Mouse (Mus musculus) liver, adult 2 months (tissue): ENCODE measurements around the gene Hoxa7. TPM values are rescaled to one million over a fixed set of nuclear protein-coding genes. Genes with fewer than 3 reads are reported as not detected.

Source experiments
- DNase-seq: peaks from one replicate; pipeline ENCODE4 v3.0.0-alpha.2; 2011; ENCODE audit warnings: low read depth, low spot score; ENCODE audit errors: extremely low read depth
- H3K27ac ChIP-seq: fragments of 200-500 bp; replicated peaks from 2 replicates; pipeline ENCODE4 v1.5.1; 2012; ENCODE audit warnings: low read depth, mild to moderate bottlenecking, control low read depth, inconsistent platforms, low read length; ENCODE audit not compliant: insufficient read depth
- H3K27me3 ChIP-seq: fragments of 200-500 bp; 2 replicates; pipeline ENCODE4 v1.6.1; 2012; ENCODE audit warnings: mild to moderate bottlenecking, moderate library complexity, low read length, inconsistent platforms; ENCODE audit not compliant: control insufficient read depth, insufficient read depth
- H3K36me3 ChIP-seq: fragments of 200-500 bp; 2 replicates; pipeline ENCODE4 v1.6.1; 2012; ENCODE audit warnings: low read length, inconsistent platforms; ENCODE audit not compliant: control insufficient read depth, insufficient read depth
- H3K4me1 ChIP-seq: fragments of 200-500 bp; 2 replicates; pipeline ENCODE4 v1.6.1; 2011; ENCODE audit warnings: low read length; ENCODE audit not compliant: control insufficient read depth, insufficient read depth
- H3K4me3 ChIP-seq: fragments of 200-500 bp; 2 replicates; pipeline ENCODE4 v1.5.1; 2011; ENCODE audit warnings: low read depth, mild to moderate bottlenecking, control low read depth, low read length, moderate library complexity; ENCODE audit not compliant: insufficient read depth
- H3K79me2 ChIP-seq: fragments of 200-500 bp; 2 replicates; pipeline ENCODE4 v1.6.1; 2012; ENCODE audit warnings: inconsistent platforms, mild to moderate bottlenecking, low read length, moderate library complexity; ENCODE audit not compliant: control insufficient read depth, insufficient read depth
- H3K9ac ChIP-seq: fragments of 200-500 bp; 2 replicates; pipeline ENCODE4 v1.6.1; 2012; ENCODE audit warnings: low read depth, mild to moderate bottlenecking, control low read depth, inconsistent platforms, low read length
- CTCF ChIP-seq: fragments of 200-500 bp; IDR thresholded peaks from 2 replicates; pipeline ENCODE4 v1.5.1; 2011; ENCODE audit warnings: low read depth, low read length, control low read depth
- POLR2A ChIP-seq: fragments of 200-500 bp; IDR thresholded peaks from 2 replicates; pipeline ENCODE4 v1.6.1; 2011; ENCODE audit warnings: low read length, control low read depth; ENCODE audit not compliant: insufficient read depth; ENCODE audit errors: extremely low read depth
- WGBS: fragments of 180-500 bp; shearing (Covaris S2); methylation state at CpG from one replicate; pipeline ENCODE4 v1.1.7; 2018; 5-methylcytosine and 5-hydroxymethylcytosine counted together
- polyA plus RNA-seq: library from polyadenylated mRNA; depleted of rRNA; stranded (reverse); fragments of >200 nt; gene quantifications from 2 replicates; pipeline ENCODE4 v1.2.3, GENCODE M21; 2012
- total RNA-seq: library from RNA; depleted of rRNA; stranded (reverse); fragments of >200 nt; gene quantifications from 2 replicates; pipeline ENCODE4 v1.2.3, GENCODE M21; 2014

Hoxa7 gene
- total and polyA plus RNA-seq, 2 experiments = 0.04 TPM; not detected in 1

- no peak overlapping the region for H3K4me3 ChIP-seq
- H3K4me1 ChIP-seq = 0 out of 2 replicates have a peak, but pooled peaks cover 2% of the 10 kb centered on the region
- H3K27ac ChIP-seq = no peak overlapping the region
- no peak for DNase-seq
- WGBS = 3% methylated on average over 24 of the region's 24 CpGs
- H3K79me2 ChIP-seq = no peaks in the 10 kb centered on the region
- TF ChIP-seq CTCF (no peak), POLR2A (no peak)
- no peak overlapping the region for H3K9ac ChIP-seq
- H3K36me3 ChIP-seq = no peaks in the 10 kb centered on the region
- peaks cover 45% of the 10 kb centered on the region for H3K27me3 ChIP-seq
Observed at GRCm38 (mm10) chr6:52262463-52263320, 41.0 kb upstream of the Hoxa7 start.

- 7% methylated on average over 9 of the region's 9 CpGs for WGBS
- Histone ChIP-seq H3K27ac (no peak overlapping the region), H3K4me1 (0 out of 2 replicates have a peak, but pooled peaks cover 2% of the 10 kb centered on the region), H3K36me3 (no peaks in the 10 kb centered on the region), H3K4me3 (no peak overlapping the region), H3K79me2 (no peaks in the 10 kb centered on the region), H3K9ac (no peak overlapping the region), H3K27me3 (peaks cover 45% of the 10 kb centered on the region)
- TF ChIP-seq POLR2A (no peak), CTCF (no peak)
- DNase-seq = no peak
Observed at GRCm38 (mm10) chr6:52261751-52262462, 40.3 kb upstream of the Hoxa7 start.

GRCm38 (mm10) chr6:52260654-52261575 is 39.3 kb upstream of the Hoxa7 start, which contains the start of gene Hoxa13:
Gene Hoxa13 (minus strand): TSS chr6:52260880.
- no peak for TF ChIP-seq POLR2A
- TF ChIP-seq CTCF = no peak
- 3% methylated on average over 54 of the region's 72 CpGs for WGBS
- Histone ChIP-seq H3K9ac (no peak within 1 kb of the TSS), H3K79me2 (no peaks in the 10 kb centered on the region), H3K36me3 (no peaks in the 10 kb centered on the region), H3K4me1 (0 out of 2 replicates have a peak, but pooled peaks cover 2% of the 10 kb centered on the region), H3K27me3 (peaks cover 37% of the 10 kb centered on the region), H3K4me3 (no peak within 1 kb of the TSS; the same call in 1 of the 2 replicates), H3K27ac (no peak within 1 kb of the TSS)
- DNase-seq = no peak

GRCm38 (mm10) chr6:52259811-52260261 is 38.2 kb upstream of the Hoxa7 start:
- 2% methylated on average over 39 of the region's 39 CpGs for WGBS
- 0 out of 2 replicates have a peak, but pooled peaks cover 2% of the 10 kb centered on the region for H3K4me1 ChIP-seq

GRCm38 (mm10) chr6:52259081-52259790 is 37.6 kb upstream of the Hoxa7 start:
- 5% methylated on average over 25 of the region's 25 CpGs for WGBS
- 0 out of 2 replicates have a peak, but pooled peaks cover 2% of the 10 kb centered on the region for H3K4me1 ChIP-seq
- H3K79me2 ChIP-seq = no peaks in the 10 kb centered on the region
- DNase-seq = no peak
- peaks cover 30% of the 10 kb centered on the region for H3K27me3 ChIP-seq
- TF ChIP-seq CTCF = no peak
- no peak for TF ChIP-seq POLR2A
- H3K4me3 ChIP-seq = no peak overlapping the region
- H3K27ac ChIP-seq = no peak overlapping the region
- no peak overlapping the region for H3K9ac ChIP-seq
- no peaks in the 10 kb centered on the region for H3K36me3 ChIP-seq

More at GRCm38 (mm10) chr6:52259811-52260261, 38.2 kb upstream of the Hoxa7 start:
- Histone ChIP-seq H3K27me3 (peaks cover 30% of the 10 kb centered on the region), H3K79me2 (no peaks in the 10 kb centered on the region), H3K27ac (no peak overlapping the region), H3K9ac (no peak overlapping the region), H3K4me3 (no peak overlapping the region; the same call in 1 of the 2 replicates), H3K36me3 (no peaks in the 10 kb centered on the region)
- TF ChIP-seq CTCF (no peak), POLR2A (no peak)
- no peak for DNase-seq
